Mouse (Mus musculus): Measurements from ENCODE around the gene Krt75. TPM values are rescaled to one million over a fixed set of nuclear protein-coding genes. Genes with fewer than 3 reads are reported as not detected.
"Not testable (repeated sequence)": the region's sequence is repeated elsewhere in the genome, so short reads cannot be mapped to it uniquely, and the experiment has no call there.

The Krt75 gene
- polyA plus RNA-seq, 1 experiment from 2014 or later = not detected

GRCm38 (mm10) chr15:101544478-101544877 lies 29.2 kb downstream of the Krt75 start:
- H3K4me3 ChIP-seq = no peak overlapping the region
- H3K4me1 ChIP-seq = peaks cover 13% of the 10 kb centered on the region
- 63% methylated on average over 3 of the region's 3 CpGs for WGBS
- no peak overlapping the region for H3K27ac ChIP-seq
- DNase-seq (ENCODE audit: extremely low spot score, low spot score) = no peak
- H3K27me3 ChIP-seq (ENCODE audit: poor library complexity, severe bottlenecking) = no peaks in the 10 kb centered on the region
- no peaks in the 10 kb centered on the region for H3K36me3 ChIP-seq (replicated peaks)
- no peaks in the 10 kb centered on the region for H3K9me3 ChIP-seq

- WGBS = 63% methylated on average over 9 of the region's 9 CpGs
- no peak for DNase-seq (ENCODE audit: extremely low spot score, low spot score)
- H3K27me3 ChIP-seq (ENCODE audit: poor library complexity, severe bottlenecking) = no peaks in the 10 kb centered on the region
- no peak overlapping the region for H3K4me3 ChIP-seq
- H3K4me1 ChIP-seq = peaks cover 23% of the 10 kb centered on the region
- no peaks in the 10 kb centered on the region for H3K9me3 ChIP-seq
- H3K36me3 ChIP-seq (replicated peaks) = no peaks in the 10 kb centered on the region
- 0 out of 2 replicates have a peak overlapping the region, but pooled peaks have one; percentile 9 for H3K27ac ChIP-seq
These were observed 31.2 kb downstream of the Krt75 start for GRCm38 (mm10) chr15:101542543-101542942.

DNA sequence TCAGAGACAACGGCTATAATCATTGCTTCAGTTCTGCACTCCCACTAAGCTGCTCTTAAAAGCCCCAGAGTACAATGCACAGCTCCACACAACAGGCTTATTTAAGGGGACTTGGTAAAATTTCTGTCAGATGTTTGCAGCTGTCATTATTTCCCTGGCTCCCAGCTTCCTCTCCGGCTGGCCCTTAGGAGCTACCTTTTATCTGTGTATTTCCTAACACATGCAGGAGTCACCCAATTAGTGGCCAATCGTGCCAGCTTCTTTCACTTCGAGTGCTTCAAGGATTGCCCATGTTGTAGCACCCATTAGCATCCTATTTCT lies 35.2 kb downstream of the Krt75 start:
- Histone ChIP-seq H3K4me3 (no peak overlapping the region), H3K36me3 (replicated peaks) (no peaks in the 10 kb centered on the region), H3K4me1 (peaks cover 25% of the 10 kb centered on the region), H3K27me3 (ENCODE audit: poor library complexity, severe bottlenecking) (no peaks in the 10 kb centered on the region), H3K9me3 (no peaks in the 10 kb centered on the region), H3K27ac (no peak overlapping the region; the same call in 1 of the 2 replicates)
- 74% methylated on average over 4 of the region's 4 CpGs for WGBS
- no peak for DNase-seq (ENCODE audit: extremely low spot score, low spot score)

DNA sequence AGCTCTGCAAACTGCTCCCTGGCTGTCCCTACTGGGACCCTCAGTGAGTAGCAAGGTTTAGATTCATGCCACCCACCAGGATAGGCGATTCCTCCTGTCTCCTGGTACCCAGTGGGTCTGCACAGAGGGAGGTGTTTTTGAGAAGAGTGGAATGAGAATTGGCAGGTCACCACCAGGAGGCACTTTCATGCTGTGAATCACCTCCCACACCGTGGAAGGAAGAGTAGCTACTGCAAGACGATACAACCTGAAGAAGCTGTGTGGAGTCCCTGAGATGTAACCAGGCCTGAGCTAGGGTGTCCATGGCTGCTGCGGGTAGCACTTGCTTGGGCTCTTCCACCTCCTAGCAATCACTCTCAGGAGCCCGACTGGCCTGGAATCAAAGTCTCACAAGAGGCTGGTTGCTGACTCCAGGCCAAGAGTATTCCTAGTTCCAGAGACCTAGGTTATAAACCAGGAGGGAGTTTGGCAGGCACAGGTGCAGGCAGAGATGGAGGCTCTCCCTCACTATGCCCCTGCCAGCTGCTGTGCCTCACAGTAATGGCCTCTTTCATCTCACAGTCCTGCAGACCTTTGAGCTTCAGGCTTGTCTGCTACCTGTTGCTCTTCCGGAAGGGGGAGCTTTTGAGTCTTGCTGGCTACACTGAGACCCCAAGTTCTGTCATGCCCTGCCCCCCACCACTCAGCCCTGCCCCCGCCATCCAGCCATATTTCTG lies 35.7 kb downstream of the Krt75 start:
- Histone ChIP-seq H3K36me3 (replicated peaks) (no peaks in the 10 kb centered on the region), H3K4me1 (peaks cover 25% of the 10 kb centered on the region), H3K4me3 (no peak overlapping the region), H3K9me3 (no peaks in the 10 kb centered on the region), H3K27ac (no peak overlapping the region; the same call in 1 of the 2 replicates), H3K27me3 (ENCODE audit: poor library complexity, severe bottlenecking) (no peaks in the 10 kb centered on the region)
- no peak for DNase-seq (ENCODE audit: extremely low spot score, low spot score)
- WGBS = 55% methylated on average over 7 of the region's 7 CpGs

- DNase-seq (ENCODE audit: extremely low spot score, low spot score) = no peak
- Histone ChIP-seq H3K9me3 (no peaks in the 10 kb centered on the region), H3K4me1 (peaks cover 13% of the 10 kb centered on the region; the same call in 1 of the 2 replicates), H3K4me3 (no peak overlapping the region), H3K27ac (no peak overlapping the region), H3K36me3 (replicated peaks) (no peaks in the 10 kb centered on the region), H3K27me3 (ENCODE audit: poor library complexity, severe bottlenecking) (no peaks in the 10 kb centered on the region)
- 75% methylated on average over 9 of the region's 9 CpGs for WGBS
These were observed 37.5 kb downstream of the Krt75 start for GRCm38 (mm10) chr15:101536054-101536850.

DNA sequence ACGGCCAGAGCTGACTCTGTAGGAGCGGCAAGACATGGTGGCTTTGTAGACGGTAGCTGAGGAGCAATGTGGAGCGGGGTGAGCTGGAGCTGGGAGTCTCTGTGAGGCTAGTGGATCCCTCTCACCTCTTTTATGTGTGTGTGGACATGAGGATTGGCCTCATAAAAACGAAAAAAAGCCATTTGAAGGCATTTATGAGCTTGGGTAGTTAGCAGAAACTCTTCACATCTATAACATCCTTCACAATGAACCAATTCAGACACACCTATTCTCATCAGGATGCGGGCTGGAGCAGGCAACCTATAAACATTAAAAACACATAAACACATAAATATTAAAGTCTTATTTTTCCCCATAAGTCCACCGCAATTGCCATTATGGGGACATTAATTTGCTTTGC lies 41.0 kb downstream of the Krt75 start, which contains the start of gene Krt84:
TSS of gene Krt84 (minus strand) at position 101 of the 400 bp plus-strand sequence.
- no peak for DNase-seq (ENCODE audit: extremely low spot score, low spot score)
- 88% methylated on average over 7 of the region's 7 CpGs for WGBS

DNA sequence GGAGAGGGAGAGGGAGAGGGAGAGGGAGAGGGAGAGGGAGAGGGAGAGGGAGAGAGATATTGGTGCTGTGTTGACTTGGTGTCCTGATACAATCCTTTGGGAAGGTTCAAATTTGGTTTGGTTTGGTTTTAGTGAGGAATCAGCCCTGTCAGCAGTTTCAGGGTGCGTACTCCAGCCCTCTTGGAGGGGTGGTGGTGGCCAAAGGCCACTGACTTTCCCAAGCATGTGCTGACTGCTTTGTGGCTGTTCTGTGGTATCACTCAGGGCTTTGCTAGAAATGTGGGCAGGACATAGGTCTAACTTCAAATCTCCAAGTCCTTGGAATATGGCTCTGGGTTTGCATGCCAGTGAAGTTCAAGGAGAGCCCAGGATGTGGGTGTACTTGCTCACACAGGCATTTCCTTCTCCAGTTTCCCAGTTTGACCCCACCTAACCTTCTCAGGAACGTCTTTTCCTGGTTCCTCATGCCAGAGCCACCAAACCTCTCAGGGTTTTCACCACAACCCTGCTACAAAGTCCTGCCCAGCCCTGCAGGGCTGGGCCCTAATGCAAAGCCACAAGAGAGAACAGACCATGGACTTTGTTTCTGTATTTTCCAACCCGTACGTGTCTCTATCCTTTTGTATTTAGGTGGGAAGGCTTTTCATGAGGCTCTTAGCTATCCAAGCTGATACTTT lies 51.0 kb downstream of the Krt75 start:
- no peaks in the 10 kb centered on the region for H3K36me3 ChIP-seq (replicated peaks)
- 84% methylated on average over 4 of the region's 4 CpGs for WGBS
- no peaks in the 10 kb centered on the region for H3K27me3 ChIP-seq (ENCODE audit: poor library complexity, severe bottlenecking)
- no peak for DNase-seq (ENCODE audit: extremely low spot score, low spot score)
- H3K27ac ChIP-seq = no peak overlapping the region
- no peaks in the 10 kb centered on the region for H3K9me3 ChIP-seq
- H3K4me3 ChIP-seq = no peak overlapping the region
- 0 out of 2 replicates have a peak, but pooled peaks cover 4% of the 10 kb centered on the region for H3K4me1 ChIP-seq

More for the DNA sequence above, 41.0 kb downstream of the Krt75 start, which contains the start of gene Krt84:
- H3K9me3 ChIP-seq = no peaks in the 10 kb centered on the region
- H3K36me3 ChIP-seq (replicated peaks) = no peaks in the 10 kb centered on the region
- H3K27ac ChIP-seq = no peak within 1 kb of the TSS
- H3K4me1 ChIP-seq = peaks cover 4% of the 10 kb centered on the region; the same call in 1 of the 2 replicates
- H3K4me3 ChIP-seq = no peak within 1 kb of the TSS
- no peaks in the 10 kb centered on the region for H3K27me3 ChIP-seq (ENCODE audit: poor library complexity, severe bottlenecking)

DNA sequence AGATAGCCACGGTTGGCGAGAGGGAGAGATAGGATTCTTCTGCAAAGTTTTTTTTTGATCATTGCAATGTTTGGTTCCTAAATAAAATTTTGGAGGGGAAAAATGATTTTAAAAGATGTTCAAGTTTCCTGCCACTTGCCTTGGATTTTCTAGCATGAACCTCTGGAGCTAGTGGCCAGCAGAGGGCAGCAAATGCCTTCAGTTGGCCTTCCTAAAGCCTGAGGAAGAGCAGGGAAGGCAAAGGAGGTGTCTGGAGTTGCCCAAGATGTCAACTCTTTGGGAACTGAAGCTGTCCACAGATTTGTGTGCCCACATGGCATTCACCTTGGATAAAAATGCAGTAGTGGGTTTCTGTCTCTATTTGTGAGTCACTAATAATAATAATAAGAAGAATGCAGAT lies 53.9 kb downstream of the Krt75 start:
- no peaks in the 10 kb centered on the region for H3K36me3 ChIP-seq (replicated peaks)
- 17% methylated on average over 2 of the region's 2 CpGs for WGBS
- H3K27ac ChIP-seq = no peak overlapping the region
- 0 out of 2 replicates have a peak, but pooled peaks cover 4% of the 10 kb centered on the region for H3K4me1 ChIP-seq
- no peaks in the 10 kb centered on the region for H3K9me3 ChIP-seq
- no peaks in the 10 kb centered on the region for H3K27me3 ChIP-seq (ENCODE audit: poor library complexity, severe bottlenecking)
- peak; percentile 74 for DNase-seq (ENCODE audit: extremely low spot score, low spot score)
- H3K4me3 ChIP-seq = no peak overlapping the region

DNA sequence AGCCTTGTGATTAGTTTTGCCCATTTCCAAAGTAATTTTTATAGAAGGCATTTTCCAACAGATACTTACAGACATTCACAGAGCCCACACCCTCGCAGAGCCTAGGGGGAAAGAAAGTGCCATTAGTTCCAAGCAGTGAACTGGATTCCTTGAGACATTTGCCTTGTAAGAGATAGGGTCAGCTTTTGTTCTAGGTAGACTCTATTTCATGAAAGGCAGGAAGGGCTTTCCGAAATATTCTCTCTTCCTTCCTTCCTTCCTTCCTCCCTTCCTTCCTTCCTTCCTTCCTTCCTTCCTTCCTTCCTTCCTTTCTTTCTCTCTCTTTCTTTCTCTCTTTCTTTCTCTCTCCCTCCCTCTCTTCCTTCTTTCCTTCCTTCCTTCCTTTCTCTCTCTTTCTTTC lies 56.5 kb downstream of the Krt75 start, which contains the start of gene Gm49425:
TSS of gene Gm49425 (minus strand) at position 101 of the 400 bp plus-strand sequence.
- DNase-seq (ENCODE audit: extremely low spot score, low spot score); H3K27ac ChIP-seq; H3K4me1 ChIP-seq; H3K36me3 ChIP-seq (replicated peaks); H3K4me3 ChIP-seq; H3K27me3 ChIP-seq (ENCODE audit: poor library complexity, severe bottlenecking); H3K9me3 ChIP-seq: not testable (repeated sequence)
- 76% methylated on average over 2 of the region's 2 CpGs for WGBS

Small RNA genes within 50 kb of the gene (microRNA-seq; reads per million reads assigned to microRNA genes)
- gene Gm44393 (not detected), gene Gm44460 (not detected)

Other genes starting within 250 kb of the Krt75 start
- 0.07 TPM in 1 of 2 replicates, not detected in the other for gene Krt80, start 203.7 kb downstream of the Krt75 start, polyA plus RNA-seq (2016; fragmentation: Nextera tagmentation; extraction: Ambion mirVana)
- gene Krt7, start 162.9 kb downstream of the Krt75 start, polyA plus RNA-seq (2016; fragmentation: Nextera tagmentation; extraction: Ambion mirVana) = 12.2 and 12.4 TPM in 2 replicates
- 0.10 TPM in 1 of 2 replicates, not detected in the other for gene Krt87, start 135.1 kb downstream of the Krt75 start, polyA plus RNA-seq (2016; fragmentation: Nextera tagmentation; extraction: Ambion mirVana)
- gene Krt88, start 126.2 kb downstream of the Krt75 start, polyA plus RNA-seq (2016; fragmentation: Nextera tagmentation; extraction: Ambion mirVana) = not detected in 2 replicates
- not detected in 2 replicates for gene Krt81, start 110.2 kb downstream of the Krt75 start, polyA plus RNA-seq (2016; fragmentation: Nextera tagmentation; extraction: Ambion mirVana)
- gene Krt86, start 100.4 kb downstream of the Krt75 start, polyA plus RNA-seq (2016; fragmentation: Nextera tagmentation; extraction: Ambion mirVana) = 0.07 TPM in 1 of 2 replicates, not detected in the other
- not detected in 2 replicates for gene Krt83, start 82.4 kb downstream of the Krt75 start, polyA plus RNA-seq (2016; fragmentation: Nextera tagmentation; extraction: Ambion mirVana)
- gene Gm49425, start 56.6 kb downstream of the Krt75 start, polyA plus RNA-seq (2016; fragmentation: Nextera tagmentation; extraction: Ambion mirVana) = not detected in 2 replicates
- gene Krt84, start 41.1 kb downstream of the Krt75 start, polyA plus RNA-seq (2016; fragmentation: Nextera tagmentation; extraction: Ambion mirVana) = not detected in 2 replicates
- gene Krt82, start 23.2 kb downstream of the Krt75 start, polyA plus RNA-seq (2016; fragmentation: Nextera tagmentation; extraction: Ambion mirVana) = not detected in 2 replicates
- gene Krt90, start 11.0 kb downstream of the Krt75 start, polyA plus RNA-seq (2016; fragmentation: Nextera tagmentation; extraction: Ambion mirVana) = 0.75 and 0.88 TPM in 2 replicates
- not detected in 2 replicates for gene Gm5414, start 54.3 kb upstream of the Krt75 start, polyA plus RNA-seq (2016; fragmentation: Nextera tagmentation; extraction: Ambion mirVana)
- not detected in 2 replicates for gene Gm5478, start 73.5 kb upstream of the Krt75 start, polyA plus RNA-seq (2016; fragmentation: Nextera tagmentation; extraction: Ambion mirVana)
- not detected in 2 replicates for gene Krt6b, start 106.4 kb upstream of the Krt75 start, polyA plus RNA-seq (2016; fragmentation: Nextera tagmentation; extraction: Ambion mirVana)
- gene Krt6a, start 120.4 kb upstream of the Krt75 start, polyA plus RNA-seq (2016; fragmentation: Nextera tagmentation; extraction: Ambion mirVana) = not detected in 2 replicates
- 0.37 and 0.41 TPM in 2 replicates for gene Krt5, start 139.0 kb upstream of the Krt75 start, polyA plus RNA-seq (2016; fragmentation: Nextera tagmentation; extraction: Ambion mirVana)
- not detected in 2 replicates for gene Krt71, start 169.2 kb upstream of the Krt75 start, polyA plus RNA-seq (2016; fragmentation: Nextera tagmentation; extraction: Ambion mirVana)
- not detected in 2 replicates for gene Krt72, start 212.6 kb upstream of the Krt75 start, polyA plus RNA-seq (2016; fragmentation: Nextera tagmentation; extraction: Ambion mirVana)
- gene Krt73, start 228.4 kb upstream of the Krt75 start, polyA plus RNA-seq (2016; fragmentation: Nextera tagmentation; extraction: Ambion mirVana) = not detected in 2 replicates
- not detected in 2 replicates for gene Krt2, start 244.3 kb upstream of the Krt75 start, polyA plus RNA-seq (2016; fragmentation: Nextera tagmentation; extraction: Ambion mirVana)